Mouse (Mus musculus): ENCODE data around the gene Bckdk. TPM values are rescaled to one million over a fixed set of nuclear protein-coding genes. Genes with fewer than 3 reads are reported as not detected.
"Not testable (repeated sequence)": the region's sequence is repeated elsewhere in the genome, so short reads cannot be mapped to it uniquely, and the experiment has no call there.

Gene Bckdk
- polyA plus RNA-seq, 1 experiment from 2014 or later = 166 TPM

DNA sequence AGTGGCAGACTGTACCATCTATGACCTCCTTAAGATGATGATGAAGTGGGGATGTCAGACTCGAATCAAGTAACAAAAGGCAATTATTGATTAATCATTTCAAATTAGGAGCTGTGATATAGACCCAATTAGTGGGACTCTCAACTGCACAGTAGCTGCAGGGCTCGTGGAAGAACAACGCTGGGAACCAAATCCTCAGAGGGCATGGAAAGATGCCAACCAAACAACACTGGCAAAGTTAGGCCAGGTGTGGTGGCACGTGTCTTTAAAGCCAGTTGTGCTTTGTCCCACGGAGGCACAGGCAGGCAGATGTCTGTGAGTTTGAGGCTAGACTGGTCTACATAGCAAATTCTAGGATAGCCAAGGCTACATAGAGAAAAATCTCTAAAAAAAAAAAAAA lies 26.8 kb downstream of the Bckdk start:
- Histone ChIP-seq H3K9ac (ENCODE audit: low read depth, low read length) (no peak overlapping the region), H3K27ac (ENCODE audit: low read depth, low read length) (no peak overlapping the region), H3K4me2 (no peak overlapping the region), H3K27me3 (ENCODE audit: control insufficient read depth, insufficient read depth, low read length) (peaks cover 17% of the 10 kb centered on the region), H3K36me3 (ENCODE audit: control insufficient read depth, insufficient read depth, low read length) (no peaks in the 10 kb centered on the region), H3K9me3 (replicated peaks; ENCODE audit: control insufficient read depth, low read length) (no peaks in the 10 kb centered on the region), H3K4me3 (ENCODE audit: low read depth, low read length) (no peak overlapping the region), H3K4me1 (ENCODE audit: control insufficient read depth, insufficient read depth, low read length) (0 out of 2 replicates have a peak, but pooled peaks cover 3% of the 10 kb centered on the region)
- 80% methylated on average over 5 of the region's 5 CpGs for WGBS (ENCODE audit: insufficient replicate concordance)
- no peak for ATAC-seq (replicated peaks; ENCODE audit: insufficient number of reproducible peaks, low FRiP score, low TSS enrichment)

DNA sequence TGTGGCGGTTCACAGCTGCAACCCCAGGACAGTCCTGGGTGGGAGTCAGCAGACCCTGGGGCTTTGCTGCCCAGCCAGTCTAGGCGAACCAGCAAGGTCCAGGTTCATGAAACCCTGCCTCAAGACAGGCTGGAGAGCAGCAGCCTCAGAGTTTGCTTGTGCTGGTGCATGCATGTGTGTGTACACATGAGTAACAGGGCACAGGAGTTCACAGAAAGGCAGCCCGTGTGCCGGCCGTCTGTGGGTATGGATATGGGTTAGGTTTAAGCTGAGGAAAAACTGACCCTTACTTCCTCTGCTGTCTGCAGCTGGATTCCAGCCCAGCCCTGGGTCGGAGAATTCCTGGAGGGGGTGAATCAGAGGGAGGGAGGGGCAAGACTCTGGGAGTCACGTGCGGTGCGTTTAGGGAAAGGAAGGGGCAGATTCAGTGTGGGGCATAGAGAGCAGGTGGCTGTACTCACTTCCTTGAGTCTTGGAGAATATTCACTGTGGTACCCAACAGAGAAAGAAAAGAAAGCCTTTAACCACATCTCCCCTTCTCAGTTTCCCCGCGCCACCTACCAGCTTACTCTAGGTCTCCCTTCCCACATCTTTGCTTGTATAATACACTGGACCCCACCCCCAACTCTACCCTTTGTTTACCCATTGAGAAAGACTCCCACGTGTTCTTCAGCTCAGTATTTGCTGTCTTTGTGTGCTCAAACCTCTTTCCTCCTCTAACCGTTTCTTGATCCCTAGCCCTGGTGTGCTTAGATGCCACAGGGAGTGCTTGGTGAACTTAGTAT lies 27.7 kb downstream of the Bckdk start:
- ATAC-seq (replicated peaks; ENCODE audit: insufficient number of reproducible peaks, low FRiP score, low TSS enrichment) = no peak
- WGBS (ENCODE audit: insufficient replicate concordance) = 40% methylated on average over 13 of the region's 13 CpGs
- Histone ChIP-seq H3K4me3 (ENCODE audit: low read depth, low read length) (no peak overlapping the region), H3K27ac (ENCODE audit: low read depth, low read length) (no peak overlapping the region), H3K4me2 (no peak overlapping the region), H3K36me3 (ENCODE audit: control insufficient read depth, insufficient read depth, low read length) (no peaks in the 10 kb centered on the region), H3K27me3 (ENCODE audit: control insufficient read depth, insufficient read depth, low read length) (peaks cover 17% of the 10 kb centered on the region), H3K9ac (ENCODE audit: low read depth, low read length) (no peak overlapping the region; the same call in 1 of the 2 replicates), H3K9me3 (replicated peaks; ENCODE audit: control insufficient read depth, low read length) (no peaks in the 10 kb centered on the region), H3K4me1 (ENCODE audit: control insufficient read depth, insufficient read depth, low read length) (peaks cover 7% of the 10 kb centered on the region; the same call in 1 of the 2 replicates)

DNA sequence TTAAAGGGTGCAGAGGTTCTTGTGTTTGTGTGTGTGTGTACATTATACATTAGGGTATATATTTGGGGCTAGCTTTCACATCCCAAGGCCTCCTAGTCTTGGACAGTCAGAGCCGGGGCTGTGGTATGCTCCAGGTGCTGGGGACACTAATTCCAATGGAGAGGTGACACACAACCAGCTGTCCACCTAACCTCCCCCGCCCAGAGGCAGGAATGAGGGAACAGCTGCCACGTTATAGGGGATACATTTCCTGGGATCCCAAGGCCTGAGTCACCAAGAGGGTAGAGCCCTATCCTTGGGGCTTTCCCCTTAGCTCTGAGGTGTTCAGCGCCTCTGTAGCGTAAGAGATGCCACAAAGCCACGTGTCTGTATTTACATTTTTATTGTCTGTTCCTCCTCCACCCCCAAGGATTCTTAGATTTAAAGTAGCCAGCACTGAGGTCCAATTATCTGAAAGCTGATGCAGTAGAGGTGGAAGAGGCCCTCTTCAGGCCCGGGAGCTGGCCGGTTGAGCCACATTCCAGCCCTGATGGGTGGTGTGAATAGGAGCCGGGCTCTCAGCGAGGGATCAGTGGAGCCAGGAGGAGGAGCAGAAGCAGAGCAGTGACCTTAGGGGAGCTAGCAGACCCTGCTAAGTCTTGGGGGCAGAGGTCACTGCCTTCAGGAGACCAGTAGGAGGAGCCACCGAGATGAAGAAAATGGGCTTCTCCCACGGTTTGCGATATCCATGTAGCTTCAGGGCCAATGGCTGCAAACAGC lies 28.6 kb downstream of the Bckdk start:
- peaks cover 7% of the 10 kb centered on the region; the same call in 1 of the 2 replicates for H3K4me1 ChIP-seq (ENCODE audit: control insufficient read depth, insufficient read depth, low read length)
- H3K9me3 ChIP-seq (replicated peaks; ENCODE audit: control insufficient read depth, low read length) = no peaks in the 10 kb centered on the region
- H3K27me3 ChIP-seq (ENCODE audit: control insufficient read depth, insufficient read depth, low read length) = peaks cover 17% of the 10 kb centered on the region
- WGBS (ENCODE audit: insufficient replicate concordance) = 23% methylated on average over 13 of the region's 13 CpGs
- no peak overlapping the region for H3K9ac ChIP-seq (ENCODE audit: low read depth, low read length)
- H3K4me3 ChIP-seq (ENCODE audit: low read depth, low read length) = no peak overlapping the region
- no peak overlapping the region for H3K27ac ChIP-seq (ENCODE audit: low read depth, low read length)
- H3K36me3 ChIP-seq (ENCODE audit: control insufficient read depth, insufficient read depth, low read length) = no peaks in the 10 kb centered on the region
- ATAC-seq (replicated peaks; ENCODE audit: insufficient number of reproducible peaks, low FRiP score, low TSS enrichment) = no peak
- no peak overlapping the region for H3K4me2 ChIP-seq

DNA sequence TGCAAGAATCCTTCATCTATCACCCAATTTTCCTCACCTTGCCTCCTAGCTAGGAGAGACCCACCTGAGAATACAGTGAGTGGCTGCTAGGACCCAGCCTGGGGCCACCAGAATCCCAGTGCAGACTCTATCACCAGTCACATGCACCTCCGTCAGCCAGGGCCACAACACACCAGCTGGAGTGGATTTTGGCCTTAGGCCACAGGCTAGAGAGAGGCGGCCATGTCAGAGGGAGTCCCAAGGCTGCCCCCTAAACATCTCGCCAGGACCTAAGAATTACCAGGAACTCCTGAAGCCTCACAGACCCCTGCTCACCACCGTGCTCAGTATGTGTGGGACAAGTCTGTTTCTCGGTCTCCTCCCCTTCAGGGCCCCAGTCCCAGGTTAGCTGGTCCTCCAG lies 30.2 kb downstream of the Bckdk start:
- Histone ChIP-seq H3K36me3 (ENCODE audit: control insufficient read depth, insufficient read depth, low read length) (no peaks in the 10 kb centered on the region), H3K27ac (ENCODE audit: low read depth, low read length) (no peak overlapping the region), H3K9me3 (replicated peaks; ENCODE audit: control insufficient read depth, low read length) (no peaks in the 10 kb centered on the region), H3K4me2 (no peak overlapping the region), H3K27me3 (ENCODE audit: control insufficient read depth, insufficient read depth, low read length) (peaks cover 8% of the 10 kb centered on the region; the same call in 1 of the 2 replicates), H3K4me3 (ENCODE audit: low read depth, low read length) (no peak overlapping the region), H3K4me1 (ENCODE audit: control insufficient read depth, insufficient read depth, low read length) (peaks cover 7% of the 10 kb centered on the region; the same call in 1 of the 2 replicates), H3K9ac (ENCODE audit: low read depth, low read length) (no peak overlapping the region)
- 78% methylated on average over 5 of the region's 5 CpGs for WGBS (ENCODE audit: insufficient replicate concordance)
- no peak for ATAC-seq (replicated peaks; ENCODE audit: insufficient number of reproducible peaks, low FRiP score, low TSS enrichment)

DNA sequence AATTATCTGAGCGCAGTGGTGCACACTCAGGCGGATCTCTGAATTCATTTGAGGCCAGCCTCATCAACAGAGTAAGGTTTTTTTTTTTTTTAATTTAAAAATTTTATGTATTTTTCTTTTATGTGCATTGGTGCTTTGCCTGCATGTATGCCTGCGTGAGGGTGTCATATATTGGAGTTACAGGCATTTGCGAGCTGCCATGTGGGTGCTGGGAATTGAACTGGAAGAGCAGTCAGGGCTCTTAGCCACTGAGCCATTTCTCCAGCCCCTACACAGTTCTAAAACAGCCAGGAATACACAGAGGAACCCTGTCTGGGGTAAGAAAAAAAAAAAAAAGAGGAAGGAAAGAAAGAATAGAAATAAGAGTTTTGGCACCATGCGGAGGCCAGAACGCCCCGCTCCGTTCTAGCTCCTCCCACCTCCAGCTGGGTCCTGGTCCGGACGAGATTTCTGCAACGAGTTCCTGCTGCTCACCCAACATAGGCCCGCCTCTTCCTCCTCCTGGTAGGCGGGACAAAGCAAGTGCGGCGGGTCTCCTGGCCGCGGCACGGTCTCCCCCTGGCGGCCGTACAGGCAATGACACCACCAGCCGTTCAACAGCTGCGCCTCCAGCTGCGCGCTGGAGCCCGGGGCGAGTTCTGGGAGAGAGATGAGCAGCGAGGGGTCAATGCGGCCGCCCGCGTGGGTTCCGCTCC lies 31.3 kb downstream of the Bckdk start:
- ATAC-seq (replicated peaks; ENCODE audit: insufficient number of reproducible peaks, low FRiP score, low TSS enrichment) = peak; percentile 92

DNA sequence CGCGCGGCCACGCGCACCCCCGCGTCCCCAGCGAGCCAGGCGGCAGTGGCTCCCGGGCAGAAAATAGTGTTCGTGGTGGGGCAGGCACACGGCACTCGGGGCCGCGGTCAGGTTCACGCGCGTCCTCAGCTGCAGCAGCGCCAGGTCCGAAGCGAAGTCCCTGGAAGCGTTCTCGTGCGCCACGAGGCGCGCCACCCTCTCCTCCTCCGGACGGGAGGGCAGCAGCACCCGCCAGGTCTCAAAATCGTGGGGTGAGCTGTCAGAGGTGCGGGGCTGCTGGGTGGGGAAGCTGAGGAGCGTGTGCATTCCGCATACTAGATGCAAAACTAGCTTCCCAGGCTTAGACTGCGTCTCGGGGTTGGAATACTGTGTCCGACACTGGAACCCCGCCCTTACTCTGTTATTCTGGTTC lies 31.9 kb downstream of the Bckdk start:
- Histone ChIP-seq H3K4me3 (ENCODE audit: low read depth, low read length) (peak overlapping the region; percentile 65), H3K27ac (ENCODE audit: low read depth, low read length) (0 out of 2 replicates have a peak overlapping the region, but pooled peaks have one; percentile 35), H3K36me3 (ENCODE audit: control insufficient read depth, insufficient read depth, low read length) (no peaks in the 10 kb centered on the region), H3K4me1 (ENCODE audit: control insufficient read depth, insufficient read depth, low read length) (peaks cover 5% of the 10 kb centered on the region; the same call in 1 of the 2 replicates), H3K4me2 (peak overlapping the region; percentile 96), H3K27me3 (ENCODE audit: control insufficient read depth, insufficient read depth, low read length) (no peaks in the 10 kb centered on the region), H3K9ac (ENCODE audit: low read depth, low read length) (peak overlapping the region; percentile 85), H3K9me3 (replicated peaks; ENCODE audit: control insufficient read depth, low read length) (no peaks in the 10 kb centered on the region)
- peak; percentile 41 for ATAC-seq (replicated peaks; ENCODE audit: insufficient number of reproducible peaks, low FRiP score, low TSS enrichment)
- under 1% methylated on average over 38 of the region's 38 CpGs for whole genome bisulfite sequencing (ENCODE audit: insufficient replicate concordance)

More for the DNA sequence above, 31.3 kb downstream of the Bckdk start:
- Histone ChIP-seq H3K4me3 (ENCODE audit: low read depth, low read length) (peak overlapping the region; percentile 65), H3K27me3 (ENCODE audit: control insufficient read depth, insufficient read depth, low read length) (0 out of 2 replicates have a peak, but pooled peaks cover 3% of the 10 kb centered on the region), H3K36me3 (ENCODE audit: control insufficient read depth, insufficient read depth, low read length) (no peaks in the 10 kb centered on the region), H3K4me2 (peak overlapping the region; percentile 96), H3K4me1 (ENCODE audit: control insufficient read depth, insufficient read depth, low read length) (peaks cover 5% of the 10 kb centered on the region; the same call in 1 of the 2 replicates), H3K9ac (ENCODE audit: low read depth, low read length) (peak overlapping the region; percentile 85), H3K27ac (ENCODE audit: low read depth, low read length) (no peak overlapping the region), H3K9me3 (replicated peaks; ENCODE audit: control insufficient read depth, low read length) (no peaks in the 10 kb centered on the region)
- 7% methylated on average over 32 of the region's 32 CpGs for WGBS (ENCODE audit: insufficient replicate concordance)

DNA sequence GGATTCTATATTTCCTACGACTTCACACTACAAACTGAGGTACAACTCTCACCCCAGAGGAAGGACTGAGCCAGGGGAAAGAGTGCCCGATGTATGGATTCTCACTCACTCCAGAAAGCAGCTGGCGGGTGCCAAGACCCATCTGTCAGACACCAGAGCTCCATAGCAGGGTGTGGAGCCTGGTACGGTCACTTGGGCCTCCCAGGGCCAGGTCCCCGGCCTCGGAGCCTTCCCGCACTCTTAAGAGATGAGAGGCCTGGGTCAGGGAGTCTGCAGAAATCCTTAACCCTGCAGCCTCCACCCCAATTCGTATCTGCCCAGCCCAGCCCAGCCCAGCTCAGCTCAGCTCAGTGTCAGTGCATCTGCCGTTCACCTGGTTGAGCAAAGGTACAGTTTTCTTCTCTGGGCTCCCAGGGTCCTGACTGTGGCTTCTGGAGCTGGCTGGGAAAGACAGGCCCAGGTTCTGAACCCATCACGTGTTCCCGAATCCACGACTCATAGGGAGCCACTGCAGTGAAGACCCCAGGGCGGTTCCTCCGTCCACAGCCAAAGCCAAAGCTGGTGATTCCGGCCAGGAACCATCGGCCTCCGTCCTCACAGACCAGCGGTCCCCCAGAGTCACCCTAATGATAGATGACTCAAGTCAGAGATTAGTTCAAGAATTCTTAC lies 32.5 kb downstream of the Bckdk start:
- Histone ChIP-seq H3K27ac (ENCODE audit: low read depth, low read length) (no peak overlapping the region), H3K9ac (ENCODE audit: low read depth, low read length) (peak overlapping the region; percentile 85), H3K36me3 (ENCODE audit: control insufficient read depth, insufficient read depth, low read length) (no peaks in the 10 kb centered on the region), H3K9me3 (replicated peaks; ENCODE audit: control insufficient read depth, low read length) (no peaks in the 10 kb centered on the region), H3K4me1 (ENCODE audit: control insufficient read depth, insufficient read depth, low read length) (peaks cover 5% of the 10 kb centered on the region; the same call in 1 of the 2 replicates), H3K4me3 (ENCODE audit: low read depth, low read length) (peak overlapping the region; percentile 65), H3K27me3 (ENCODE audit: control insufficient read depth, insufficient read depth, low read length) (no peaks in the 10 kb centered on the region), H3K4me2 (peak overlapping the region; percentile 96)
- no peak for ATAC-seq (replicated peaks; ENCODE audit: insufficient number of reproducible peaks, low FRiP score, low TSS enrichment)
- 53% methylated on average over 18 of the region's 18 CpGs for WGBS (ENCODE audit: insufficient replicate concordance)

DNA sequence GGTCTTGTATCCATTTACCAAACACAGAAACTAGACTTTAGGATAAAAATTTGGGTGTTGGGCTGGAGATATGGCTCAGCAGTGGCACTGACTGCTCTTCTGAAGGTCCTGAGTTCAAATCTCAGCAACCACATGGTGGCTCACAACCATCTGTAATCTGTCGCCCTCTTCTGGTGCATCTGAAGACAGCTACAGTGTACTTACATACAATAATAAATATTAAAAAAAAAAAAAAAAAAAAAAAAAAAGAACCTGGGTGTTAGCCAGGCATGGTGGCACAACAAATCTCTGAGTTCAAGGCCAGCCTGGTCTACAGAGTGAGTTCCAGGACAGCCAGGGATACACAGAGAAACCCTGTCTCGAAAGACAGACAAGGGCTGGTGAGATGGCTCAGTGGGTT lies 38.2 kb downstream of the Bckdk start:
- H3K27me3 ChIP-seq (ENCODE audit: control insufficient read depth, insufficient read depth, low read length) = peaks cover 30% of the 10 kb centered on the region
- WGBS (ENCODE audit: insufficient replicate concordance) = 53% methylated on average over 2 of the region's 2 CpGs
- ATAC-seq (replicated peaks; ENCODE audit: insufficient number of reproducible peaks, low FRiP score, low TSS enrichment) = not testable (repeated sequence)

More for the DNA sequence above, 38.2 kb downstream of the Bckdk start:
- H3K9ac ChIP-seq (ENCODE audit: low read depth, low read length); H3K27ac ChIP-seq (ENCODE audit: low read depth, low read length); H3K4me2 ChIP-seq; H3K4me1 ChIP-seq (ENCODE audit: control insufficient read depth, insufficient read depth, low read length); H3K9me3 ChIP-seq (replicated peaks; ENCODE audit: control insufficient read depth, low read length); H3K4me3 ChIP-seq (ENCODE audit: low read depth, low read length); H3K36me3 ChIP-seq (ENCODE audit: control insufficient read depth, insufficient read depth, low read length): not testable (repeated sequence)

Measured in heart, embryonic 11.5 days (tissue).